Mouse (Mus musculus): ENCODE measurements at regions not wholly inside any gene's neighbourhood (a gene's known extent, or its start where the extent isn't known, plus 50 kb on each side); places are given as distances from the start of the nearest gene placed in this dataset.
"Not testable (repeated sequence)": the region's sequence is repeated elsewhere in the genome, so short reads cannot be mapped to it uniquely, and the experiment has no call there.

DNA sequence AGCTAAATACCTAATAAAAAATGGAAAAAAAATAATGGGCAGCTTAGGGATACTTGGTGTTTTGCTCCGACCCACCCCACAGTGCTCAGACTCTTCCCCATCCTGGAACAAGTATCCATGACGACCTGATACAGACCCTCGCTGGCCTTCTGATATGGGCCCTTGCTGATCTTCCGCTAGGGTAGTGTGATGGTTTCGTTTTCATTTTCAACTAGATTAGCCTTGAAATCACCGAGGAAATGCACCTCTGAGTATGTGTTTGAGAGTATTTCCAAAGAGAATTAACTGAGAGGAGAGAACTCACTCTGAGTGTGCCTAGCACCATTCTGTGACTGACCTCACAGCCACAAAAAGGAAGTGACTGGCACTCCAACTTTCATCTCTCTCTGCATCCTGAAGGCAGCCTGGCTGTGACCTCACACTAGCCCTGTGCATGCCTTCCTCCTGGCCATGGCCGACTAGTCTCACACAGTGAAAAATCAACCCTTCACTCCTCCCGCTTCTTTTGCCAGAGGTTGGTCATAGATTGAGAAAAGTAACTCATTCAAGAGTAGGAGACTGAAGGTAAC, 700.5 kb upstream of the Intu start:
- Histone ChIP-seq H3K4me3 (replicated peaks; ENCODE audit: insufficient read depth, low read depth, low read length) (no peak overlapping the region), H3K27ac (ENCODE audit: insufficient read depth, low read length) (no peak overlapping the region), H3K27me3 (ENCODE audit: control insufficient read depth, insufficient read depth, low read length) (no peaks in the 10 kb centered on the region), H3K4me1 (ENCODE audit: control insufficient read depth, insufficient read depth, low read length) (no peaks in the 10 kb centered on the region)
- no peak for DNase-seq
- 82% methylated on average over 8 of the region's 8 CpGs for WGBS
- TF ChIP-seq CTCF (IDR thresholded peaks at IDR 0.05; ENCODE audit: borderline replicate concordance, insufficient read depth, low read depth, low read length) (no peak), POLR2A (IDR thresholded peaks at IDR 0.05; ENCODE audit: borderline replicate concordance, insufficient read depth, low read length) (no peak)

DNA sequence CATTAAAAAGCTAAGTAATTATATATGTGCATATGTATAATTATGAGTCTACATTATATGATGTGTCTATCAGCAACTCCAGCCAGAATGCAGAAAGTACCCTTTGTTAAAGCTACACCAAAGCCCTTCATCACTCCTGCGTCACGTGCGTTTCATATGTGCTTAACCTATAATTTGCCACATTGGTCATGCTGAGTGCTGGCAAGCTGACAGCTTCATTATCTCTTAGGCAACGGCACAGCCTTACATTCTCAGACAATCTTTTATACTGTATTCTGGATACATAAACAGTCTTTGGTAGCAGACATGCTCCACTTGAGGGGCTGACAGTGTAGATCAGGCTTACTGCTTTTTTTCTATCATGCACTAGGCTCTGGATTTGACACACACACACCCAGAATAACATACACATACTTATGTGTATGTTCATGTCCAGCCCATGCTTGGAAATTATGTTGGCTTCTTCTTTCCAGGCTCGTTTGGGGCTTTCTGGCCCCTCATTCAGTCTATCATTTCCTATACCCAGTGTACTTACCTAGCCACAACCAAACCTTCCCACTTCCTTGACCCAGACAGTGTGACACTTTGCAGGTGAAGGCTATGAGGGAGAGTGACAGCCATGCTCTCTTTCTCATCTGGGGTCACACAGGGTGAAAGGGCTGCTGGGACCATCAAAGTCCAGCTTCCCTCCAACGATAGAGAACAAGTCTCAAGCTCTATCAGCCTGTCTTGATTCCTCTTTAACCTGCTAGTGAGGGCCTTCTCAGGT, 692.5 kb upstream of the Intu start:
- DNase-seq: no peak
- no peaks in the 10 kb centered on the region for H3K4me1 ChIP-seq (ENCODE audit: control insufficient read depth, insufficient read depth, low read length)
- no peaks in the 10 kb centered on the region for H3K27me3 ChIP-seq (ENCODE audit: control insufficient read depth, insufficient read depth, low read length)
- no peak overlapping the region for H3K27ac ChIP-seq (ENCODE audit: insufficient read depth, low read length)
- H3K4me3 ChIP-seq (replicated peaks; ENCODE audit: insufficient read depth, low read depth, low read length): no peak overlapping the region
- 30% methylated on average over 6 of the region's 6 CpGs for WGBS
- TF ChIP-seq CTCF (IDR thresholded peaks at IDR 0.05; ENCODE audit: borderline replicate concordance, insufficient read depth, low read depth, low read length) (no peak), POLR2A (IDR thresholded peaks at IDR 0.05; ENCODE audit: borderline replicate concordance, insufficient read depth, low read length) (no peak)

DNA sequence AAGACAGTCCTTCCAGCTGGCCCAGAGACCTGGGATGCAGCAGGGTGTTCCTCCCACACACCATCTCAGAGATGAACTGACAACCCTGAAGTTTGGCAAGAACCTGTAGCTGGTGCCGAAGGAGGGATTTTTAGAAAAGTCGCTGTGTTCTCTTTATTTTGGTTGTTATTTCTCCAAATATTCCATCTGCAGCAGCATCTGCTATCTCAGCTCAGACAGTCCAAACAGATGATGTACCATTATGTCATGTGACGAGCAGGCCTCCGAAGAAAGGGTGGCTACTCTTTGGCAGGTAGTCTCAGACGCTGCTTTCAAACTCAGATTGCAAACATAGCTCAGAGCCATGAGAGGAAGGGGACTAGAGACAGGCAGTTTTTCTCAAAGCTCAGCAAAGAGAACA, 690.1 kb upstream of the Intu start:
- 54% methylated on average over 5 of the region's 5 CpGs for WGBS
- Histone ChIP-seq H3K27ac (ENCODE audit: insufficient read depth, low read length) (no peak overlapping the region), H3K4me3 (replicated peaks; ENCODE audit: insufficient read depth, low read depth, low read length) (no peak overlapping the region), H3K4me1 (ENCODE audit: control insufficient read depth, insufficient read depth, low read length) (no peaks in the 10 kb centered on the region), H3K27me3 (ENCODE audit: control insufficient read depth, insufficient read depth, low read length) (no peaks in the 10 kb centered on the region)
- TF ChIP-seq CTCF (IDR thresholded peaks at IDR 0.05; ENCODE audit: borderline replicate concordance, insufficient read depth, low read depth, low read length) (no peak), POLR2A (IDR thresholded peaks at IDR 0.05; ENCODE audit: borderline replicate concordance, insufficient read depth, low read length) (no peak)
- DNase-seq: no peak

DNA sequence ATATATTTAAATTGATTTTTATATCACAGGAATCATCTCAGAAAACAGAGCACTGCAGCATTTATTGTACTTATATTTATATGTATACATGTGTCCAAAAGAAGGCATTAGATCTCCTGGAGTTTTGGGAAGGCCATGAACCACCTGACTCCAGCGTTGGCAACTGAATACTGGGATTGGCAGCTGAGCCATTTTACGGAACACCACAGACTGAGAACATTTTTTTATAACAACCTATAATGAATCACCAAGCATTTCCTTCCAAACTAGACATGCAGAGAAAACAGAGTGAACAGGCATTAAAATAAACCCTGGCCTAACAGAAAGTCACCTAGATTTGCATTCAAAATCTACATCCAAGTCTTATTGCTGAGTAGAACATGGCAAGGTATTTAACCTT, 686.0 kb upstream of the Intu start:
- WGBS: 52% methylated on average over 2 of the region's 2 CpGs
- H3K4me3 ChIP-seq (replicated peaks; ENCODE audit: insufficient read depth, low read depth, low read length): no peak overlapping the region
- no peak overlapping the region for H3K27ac ChIP-seq (ENCODE audit: insufficient read depth, low read length)
- TF ChIP-seq POLR2A (IDR thresholded peaks at IDR 0.05; ENCODE audit: borderline replicate concordance, insufficient read depth, low read length) (no peak), CTCF (IDR thresholded peaks at IDR 0.05; ENCODE audit: borderline replicate concordance, insufficient read depth, low read depth, low read length) (no peak)
- no peaks in the 10 kb centered on the region for H3K4me1 ChIP-seq (ENCODE audit: control insufficient read depth, insufficient read depth, low read length)
- no peaks in the 10 kb centered on the region for H3K27me3 ChIP-seq (ENCODE audit: control insufficient read depth, insufficient read depth, low read length)
- no peak for DNase-seq

DNA sequence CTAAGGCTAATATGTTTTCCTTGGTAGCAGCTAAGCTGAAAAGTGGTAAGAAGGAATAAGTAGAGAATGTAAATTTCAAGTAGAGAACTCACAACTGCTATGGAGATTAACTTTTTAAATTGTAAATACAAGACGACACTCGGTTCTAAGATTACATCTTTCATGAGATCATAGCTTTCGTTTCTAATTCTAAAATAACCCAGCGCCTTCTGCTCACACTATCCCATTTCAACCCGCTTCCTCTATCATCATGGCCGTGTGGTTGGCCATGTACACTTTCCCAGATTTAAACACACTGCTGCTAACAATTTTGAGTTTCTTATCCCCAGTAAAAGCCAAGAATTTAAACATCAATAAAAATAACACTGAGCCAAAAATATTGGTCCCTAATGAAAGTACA, 682.3 kb upstream of the Intu start:
- no peak overlapping the region for H3K27ac ChIP-seq (ENCODE audit: insufficient read depth, low read length)
- no peak for DNase-seq
- H3K27me3 ChIP-seq (ENCODE audit: control insufficient read depth, insufficient read depth, low read length): no peaks in the 10 kb centered on the region
- TF ChIP-seq POLR2A (IDR thresholded peaks at IDR 0.05; ENCODE audit: borderline replicate concordance, insufficient read depth, low read length): no peak
- no peak for TF ChIP-seq CTCF (IDR thresholded peaks at IDR 0.05; ENCODE audit: borderline replicate concordance, insufficient read depth, low read depth, low read length)
- 92% methylated on average over 6 of the region's 6 CpGs for WGBS
- no peaks in the 10 kb centered on the region for H3K4me1 ChIP-seq (ENCODE audit: control insufficient read depth, insufficient read depth, low read length)
- no peak overlapping the region for H3K4me3 ChIP-seq (replicated peaks; ENCODE audit: insufficient read depth, low read depth, low read length)

DNA sequence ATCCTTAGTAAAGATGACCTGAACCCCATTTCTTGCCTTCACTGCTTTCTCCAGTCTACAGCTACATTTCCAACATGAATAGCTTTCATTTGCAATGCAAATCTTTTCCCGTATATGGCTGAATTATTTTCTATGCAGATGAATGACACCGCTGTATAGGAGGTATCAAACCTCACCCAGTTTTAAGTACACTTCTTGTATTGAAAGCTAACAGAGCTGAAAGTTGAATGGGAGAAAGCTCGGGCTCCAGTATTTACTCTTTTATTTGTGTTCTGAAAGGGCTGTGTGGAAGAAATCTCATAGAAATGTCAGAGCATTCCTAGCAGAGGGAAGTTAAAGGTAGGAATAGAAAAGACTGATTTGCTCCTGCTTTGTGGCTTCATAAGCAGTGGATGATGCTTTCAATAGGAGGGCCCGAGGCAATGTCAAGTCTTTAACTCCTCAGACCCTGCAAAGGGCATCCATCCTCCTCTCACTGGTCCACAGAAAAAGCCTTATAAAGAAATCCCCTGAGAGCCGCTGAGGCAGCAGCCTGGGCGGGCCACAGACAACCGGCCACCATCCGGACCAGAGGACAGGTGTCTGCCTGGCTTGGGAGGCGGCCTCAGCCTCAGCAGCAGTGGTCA, 673.8 kb upstream of the Intu start:
- H3K4me3 ChIP-seq (replicated peaks; ENCODE audit: insufficient read depth, low read depth, low read length): no peak overlapping the region
- DNase-seq: no peak
- H3K27me3 ChIP-seq (ENCODE audit: control insufficient read depth, insufficient read depth, low read length): no peaks in the 10 kb centered on the region
- no peaks in the 10 kb centered on the region for H3K4me1 ChIP-seq (ENCODE audit: control insufficient read depth, insufficient read depth, low read length)
- no peak for TF ChIP-seq CTCF (IDR thresholded peaks at IDR 0.05; ENCODE audit: borderline replicate concordance, insufficient read depth, low read depth, low read length)
- no peak for TF ChIP-seq POLR2A (IDR thresholded peaks at IDR 0.05; ENCODE audit: borderline replicate concordance, insufficient read depth, low read length)
- no peak overlapping the region for H3K27ac ChIP-seq (ENCODE audit: insufficient read depth, low read length)
- WGBS: 57% methylated on average over 9 of the region's 9 CpGs

DNA sequence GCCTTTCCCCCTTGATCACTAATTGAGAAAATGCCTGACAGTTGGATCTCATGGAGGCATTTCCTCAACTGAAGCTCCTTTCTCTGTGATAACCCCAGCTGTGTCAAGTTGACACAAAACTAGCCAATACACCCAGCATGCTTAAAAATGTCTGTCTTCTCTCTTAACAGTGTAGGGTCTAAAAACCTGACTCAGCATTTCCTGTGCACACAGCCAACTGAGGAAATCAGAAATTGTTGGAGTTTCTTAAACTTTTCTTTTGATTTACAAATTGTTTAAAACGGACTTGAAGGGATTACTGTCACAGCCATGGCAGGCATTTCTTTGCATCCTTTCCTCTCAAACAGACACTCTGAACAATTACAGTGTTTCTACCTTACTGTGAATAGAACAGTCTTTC, 655.0 kb upstream of the Intu start:
- H3K27ac ChIP-seq (ENCODE audit: insufficient read depth, low read length); H3K4me3 ChIP-seq (replicated peaks; ENCODE audit: insufficient read depth, low read depth, low read length); DNase-seq; H3K27me3 ChIP-seq (ENCODE audit: control insufficient read depth, insufficient read depth, low read length); H3K4me1 ChIP-seq (ENCODE audit: control insufficient read depth, insufficient read depth, low read length): not testable (repeated sequence)
- whole genome bisulfite sequencing: 83% methylated on average over 1 of the region's 1 CpGs

DNA sequence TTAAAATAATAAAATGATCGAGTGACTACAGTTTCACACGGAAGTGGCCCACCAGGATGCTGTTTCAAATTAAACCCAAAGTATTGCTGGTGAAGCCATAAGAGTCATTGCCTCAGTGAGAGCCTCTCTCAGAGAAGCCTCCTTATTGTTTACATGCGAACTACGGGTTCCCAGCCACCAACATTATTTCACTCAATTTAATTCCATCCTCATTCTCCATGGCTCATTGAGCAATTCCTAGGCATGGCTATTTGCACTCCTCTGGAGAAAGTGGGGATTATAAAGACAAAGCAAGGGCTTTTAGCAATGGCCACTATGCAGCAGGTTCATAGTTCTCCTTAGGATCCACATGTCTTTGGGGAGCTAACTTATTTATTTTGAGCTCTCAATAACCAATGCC, 646.7 kb upstream of the Intu start:
- TF ChIP-seq POLR2A (IDR thresholded peaks at IDR 0.05; ENCODE audit: borderline replicate concordance, insufficient read depth, low read length) (no peak), CTCF (IDR thresholded peaks at IDR 0.05; ENCODE audit: borderline replicate concordance, insufficient read depth, low read depth, low read length) (no peak)
- Histone ChIP-seq H3K27me3 (ENCODE audit: control insufficient read depth, insufficient read depth, low read length) (no peaks in the 10 kb centered on the region), H3K27ac (ENCODE audit: insufficient read depth, low read length) (no peak overlapping the region), H3K4me3 (replicated peaks; ENCODE audit: insufficient read depth, low read depth, low read length) (no peak overlapping the region), H3K4me1 (ENCODE audit: control insufficient read depth, insufficient read depth, low read length) (no peaks in the 10 kb centered on the region)
- WGBS: 30% methylated on average over 4 of the region's 4 CpGs
- DNase-seq: no peak
